In the genomic region with DNA sequence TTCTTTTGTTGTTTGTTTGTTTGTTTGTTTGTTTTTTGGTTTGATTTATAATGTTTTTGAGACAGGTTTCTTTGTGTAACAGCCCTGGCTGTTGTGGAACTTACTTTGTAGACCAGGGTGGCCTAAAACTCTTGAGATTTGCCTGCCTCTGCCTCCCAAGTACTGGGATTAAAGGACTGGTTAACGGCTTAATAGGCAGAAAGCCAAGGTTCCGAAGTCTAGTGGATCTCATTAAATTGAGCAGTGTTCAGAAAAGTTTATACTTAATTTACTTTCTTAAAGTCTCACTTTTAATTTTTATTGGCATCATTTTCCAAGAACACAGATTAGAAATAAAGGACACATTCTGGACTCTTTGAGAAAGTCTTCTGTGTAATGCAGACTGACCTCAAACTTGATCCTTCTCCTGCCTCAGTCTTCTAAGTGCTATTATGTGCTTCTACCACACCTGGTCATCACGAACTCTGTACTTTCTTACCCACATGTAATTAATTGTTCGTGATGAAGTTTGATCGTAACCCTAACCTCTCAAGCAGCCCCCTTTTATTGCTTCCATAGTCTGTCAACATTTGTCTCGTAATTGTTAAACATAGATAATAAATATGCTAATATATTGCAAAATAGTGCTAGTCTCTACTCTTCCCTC, we compare ENCODE assay signal across 19 mouse cellular contexts.
"Had no signal": no experiment of that assay in that cellular context is flagged by ENCODE, and none has a peak within 500 bp of the region (broad histone marks: within the 10 kb centered on the region; RNA-seq: fewer than 3 reads in every experiment).

No protein-coding gene starts in this region.

- H3K4me2 ChIP-seq: limb, embryonic 12.5 days; limb, embryonic 15.5 days; lung, embryonic 14.5 days; midbrain, embryonic 12.5 days; midbrain, embryonic 15.5 days; neural tube, embryonic 12.5 days; neural tube, embryonic 15.5 days had no signal

- ATAC-seq: hindbrain, embryonic 16.5 days; lung, postnatal 0 days; midbrain, embryonic 15.5 days had no signal

- H3K4me1 ChIP-seq: limb, embryonic 12.5 days; limb, embryonic 15.5 days; midbrain, embryonic 15.5 days; neural tube, embryonic 12.5 days had no signal

- H3K27ac ChIP-seq: kidney, postnatal 0 days; limb, embryonic 12.5 days; limb, embryonic 15.5 days; macrophage; midbrain, embryonic 12.5 days; midbrain, embryonic 15.5 days; neural tube, embryonic 12.5 days; neural tube, embryonic 15.5 days had no signal

- DNase-seq: kidney, adult 11 months; left cerebral cortex, postnatal 4 days; lung, embryonic 14.5 days; right cerebral cortex, adult 18-20 months; right cerebral cortex, postnatal 14 days; right cerebral cortex, postnatal 4 days; spleen, adult 18-20 months; thymus, adult 18-20 months; thymus, postnatal 36 days had no signal

- H3K4me3 ChIP-seq: limb, embryonic 12.5 days; limb, embryonic 15.5 days; midbrain, embryonic 12.5 days; midbrain, embryonic 15.5 days; neural tube, embryonic 12.5 days; neural tube, embryonic 15.5 days had no signal

- H3K9me3 ChIP-seq: limb, embryonic 12.5 days; limb, embryonic 15.5 days; midbrain, embryonic 12.5 days; midbrain, embryonic 15.5 days; neural tube, embryonic 12.5 days; neural tube, embryonic 15.5 days had no signal

- H3K9ac ChIP-seq: limb, embryonic 12.5 days; limb, embryonic 15.5 days; lung, embryonic 14.5 days; midbrain, embryonic 12.5 days; midbrain, embryonic 15.5 days; neural tube, embryonic 12.5 days; neural tube, embryonic 15.5 days had no signal

- H3K36me3 ChIP-seq: limb, embryonic 12.5 days; limb, embryonic 15.5 days; midbrain, embryonic 12.5 days; midbrain, embryonic 15.5 days; neural tube, embryonic 12.5 days; neural tube, embryonic 15.5 days had no signal

- H3K27me3 ChIP-seq: limb, embryonic 12.5 days; limb, embryonic 15.5 days; midbrain, embryonic 12.5 days; midbrain, embryonic 15.5 days; neural tube, embryonic 12.5 days; neural tube, embryonic 15.5 days had no signal
